Mouse (Mus musculus) ovary, adult 18-20 months (tissue): ENCODE data around the gene Plaa.
A peak's percentile ranks its signal among the peaks of the same experiment; 100 is the strongest.
"Not testable (repeated sequence)": the region's sequence is repeated elsewhere in the genome, so short reads cannot be mapped to it uniquely, and the experiment has no call there.

ENCODE experiments used
- DNase-seq: peaks from one replicate; pipeline ENCODE4 v3.0.0; 2022; ENCODE audit warnings: low spot score, mixed read lengths

The Plaa gene

DNA sequence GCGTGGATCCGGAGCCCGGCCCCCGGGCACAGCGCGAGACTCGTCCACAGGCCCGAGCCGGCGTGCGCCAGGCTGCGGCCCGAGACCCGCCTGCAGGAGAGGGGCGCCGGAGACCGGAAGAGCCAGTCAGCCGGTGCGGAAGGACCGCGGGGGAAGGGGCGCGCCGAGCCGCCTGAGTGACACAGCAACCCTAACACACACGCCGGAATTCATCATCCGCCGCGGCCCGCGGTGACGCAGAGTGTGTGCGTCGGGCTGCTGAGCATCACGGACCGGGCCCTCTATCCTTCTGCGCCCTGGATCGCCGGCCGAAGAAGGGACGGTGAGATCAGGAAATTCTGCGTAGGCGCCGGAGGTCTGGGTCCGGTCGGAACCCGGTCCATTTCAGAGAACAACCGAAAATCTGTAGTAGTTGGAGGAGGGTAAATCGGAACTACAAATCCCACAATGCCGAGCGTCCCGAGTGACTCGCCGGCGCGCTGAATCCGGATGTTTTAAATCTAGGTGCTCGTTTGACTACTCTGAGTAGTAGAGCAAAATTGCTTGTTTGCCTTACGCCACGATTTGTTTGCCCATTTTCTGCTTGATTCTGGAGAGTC lies at the start of gene Plaa:
Gene Plaa, minus strand, starts transcription at position 214 of the 599 bp plus-strand sequence.
- DNase-seq = peak; percentile 84

DNA sequence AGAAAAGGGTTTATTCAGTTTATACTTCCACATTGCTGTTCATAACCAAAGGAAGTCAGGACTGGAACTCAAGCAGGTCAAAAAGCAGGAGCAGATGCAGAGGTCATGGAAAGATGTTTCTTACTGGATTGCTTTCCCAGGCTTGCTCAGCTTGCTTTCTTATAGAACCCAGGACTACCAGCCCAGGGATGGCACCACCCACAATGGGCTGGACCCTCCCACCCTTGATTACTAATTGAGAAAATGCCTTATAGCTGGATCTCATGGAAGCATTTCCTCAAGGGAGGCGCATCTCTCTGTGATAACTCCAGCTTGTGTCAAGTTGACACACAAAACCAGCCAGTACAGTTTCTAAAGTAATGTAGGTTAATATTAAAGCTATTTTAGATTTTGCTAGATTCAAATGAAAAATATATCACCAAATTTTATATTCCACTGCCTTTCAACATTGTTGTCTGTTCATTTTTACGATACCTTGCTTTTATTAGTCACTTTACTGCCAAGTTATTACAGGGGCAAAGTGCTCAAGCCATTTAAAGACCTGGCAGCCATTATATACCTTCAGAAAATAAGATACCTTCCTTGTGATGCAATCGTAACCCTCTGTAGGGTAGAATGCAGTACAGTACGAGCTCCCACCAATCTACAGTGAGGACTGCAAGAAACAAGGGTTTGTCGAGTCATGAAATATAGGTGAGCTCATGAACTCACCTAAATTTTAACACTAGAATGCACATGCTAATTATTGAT lies 47.6 kb upstream of the Plaa start:
- not testable (repeated sequence) for DNase-seq

DNA sequence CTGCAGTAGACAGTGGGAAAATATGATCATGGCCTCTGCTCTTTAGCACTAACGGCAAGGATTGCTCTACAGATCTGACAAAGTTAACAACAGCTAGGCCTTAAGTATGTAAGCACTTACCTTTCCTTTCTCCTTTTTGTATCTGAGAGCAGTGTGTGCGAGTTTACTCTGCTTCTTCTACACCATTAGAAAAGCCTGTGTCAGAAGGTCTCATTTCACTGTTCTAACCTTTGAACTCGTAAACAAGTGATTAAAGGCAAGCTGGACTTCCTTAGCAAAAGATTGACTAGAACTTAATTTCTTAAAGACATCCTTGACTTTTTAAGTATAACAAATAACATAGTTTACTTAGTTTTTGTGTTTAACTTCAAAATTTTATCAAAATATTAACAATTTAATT lies 46.9 kb upstream of the Plaa start, which contains the start of gene Lrrc19:
Gene Lrrc19, minus strand, starts transcription at position 225 of the 400 bp plus-strand sequence.
- no peak for DNase-seq

DNA sequence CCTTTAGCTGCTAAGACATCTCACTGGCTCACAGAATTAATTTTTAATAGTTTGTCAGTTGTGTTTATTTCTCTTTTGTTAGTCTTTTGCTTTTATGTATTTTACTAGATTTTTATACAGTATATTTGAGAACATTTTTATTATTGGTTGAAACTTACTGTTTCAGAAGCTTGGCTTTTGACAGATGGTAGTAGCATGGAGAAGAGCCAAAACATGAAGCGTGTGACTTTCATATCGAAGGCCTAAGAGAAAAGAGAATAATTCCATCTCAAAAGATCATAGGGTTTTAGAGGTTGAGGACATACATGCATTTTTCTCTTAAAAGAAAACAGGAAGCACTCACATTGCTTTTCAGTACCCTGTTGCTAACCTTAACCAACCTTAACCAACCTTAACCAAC lies 40.1 kb upstream of the Plaa start:
- no peak for DNase-seq

DNA sequence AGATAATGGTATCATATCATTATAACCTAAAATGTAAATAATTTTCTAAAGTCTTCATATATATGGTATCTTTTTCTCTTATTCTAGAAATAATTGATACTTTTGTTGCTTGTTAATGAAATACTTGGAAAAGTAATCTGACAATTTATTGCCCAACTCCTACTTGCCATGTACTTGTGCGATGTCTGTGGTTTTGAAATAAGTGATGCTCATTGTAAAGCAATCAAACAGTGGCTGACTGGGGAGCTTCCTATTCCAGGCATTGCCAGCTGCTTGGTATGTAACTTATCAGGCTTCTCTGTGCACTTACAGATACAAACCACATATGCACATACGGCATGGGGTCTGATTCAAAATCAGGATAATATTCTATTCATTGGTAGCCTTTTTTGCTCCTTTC lies 17.0 kb upstream of the Plaa start:
- DNase-seq = no peak

DNA sequence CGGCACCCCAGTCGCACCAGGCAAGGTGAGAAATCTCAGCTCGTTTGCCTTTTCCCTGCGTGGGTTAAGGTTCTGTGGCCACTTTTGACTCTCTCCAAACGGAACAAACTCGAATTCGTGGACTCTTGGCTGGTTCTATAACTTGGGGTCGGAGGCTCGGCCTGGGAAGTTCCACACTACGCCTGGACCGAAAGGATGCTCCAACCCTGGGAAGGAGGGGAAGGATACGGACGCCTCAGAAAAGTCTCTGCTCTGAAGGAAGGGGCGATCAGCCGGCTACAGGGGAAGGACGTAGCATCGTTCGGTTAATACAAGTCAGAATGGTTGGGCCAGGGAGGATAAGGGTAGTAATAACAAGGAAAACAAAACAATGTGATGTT lies 11.6 kb upstream of the Plaa start:
- DNase-seq = no peak

DNA sequence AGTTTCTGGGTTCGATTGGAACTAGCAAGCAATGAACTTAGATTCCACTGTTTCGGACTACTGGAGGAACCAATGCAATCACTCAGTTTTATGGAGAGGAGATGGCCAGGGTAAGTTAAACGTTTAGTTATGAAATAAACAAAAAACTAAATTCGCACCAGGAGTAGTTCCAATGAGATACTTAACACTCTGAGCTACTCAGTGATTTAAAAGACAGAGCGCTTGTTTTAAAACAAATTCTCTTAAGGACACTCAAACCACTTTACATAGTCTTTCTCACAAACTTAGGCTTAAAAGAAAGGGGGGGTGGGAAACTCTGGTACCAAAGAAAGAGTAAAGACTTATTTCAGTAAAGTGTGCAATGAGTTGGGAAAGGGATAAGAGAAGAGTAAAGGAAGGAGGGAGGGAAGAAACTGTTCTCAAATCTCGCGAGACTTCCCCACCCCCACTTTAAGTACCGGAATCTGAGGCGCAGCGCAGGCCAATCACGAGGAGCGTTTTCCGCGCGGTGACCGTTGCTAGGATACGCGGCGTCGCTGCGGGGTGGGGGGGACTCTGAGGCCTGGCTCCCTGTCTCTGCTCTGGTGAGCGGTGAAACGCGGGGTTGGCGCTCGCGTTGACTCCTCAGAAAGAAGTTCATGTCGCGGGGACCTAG lies 11.1 kb upstream of the Plaa start, which contains the start of gene Ift74:
Gene Ift74, plus strand, starts transcription at position 520 of the 655 bp plus-strand sequence.
- peak; percentile 91 for DNase-seq

DNA sequence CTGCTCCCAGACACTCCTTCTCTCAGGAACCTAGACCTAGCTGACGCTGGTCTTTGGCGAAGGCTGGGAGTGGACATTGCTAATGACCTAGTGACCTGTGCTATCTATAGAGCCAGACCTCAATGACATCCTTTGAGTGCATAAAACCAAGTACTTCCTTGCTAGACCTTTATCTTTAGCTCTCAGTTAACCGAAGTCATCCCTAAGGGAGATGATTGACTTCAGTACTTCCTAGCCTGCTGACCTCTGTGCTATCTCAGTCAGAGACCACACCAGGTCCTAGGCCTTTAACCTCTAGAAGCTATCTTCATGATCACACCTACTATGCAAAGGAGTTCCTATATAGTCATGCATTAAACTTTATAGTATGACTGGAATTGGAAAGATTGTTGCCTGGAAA lies 7.3 kb upstream of the Plaa start:
- no peak for DNase-seq

DNA sequence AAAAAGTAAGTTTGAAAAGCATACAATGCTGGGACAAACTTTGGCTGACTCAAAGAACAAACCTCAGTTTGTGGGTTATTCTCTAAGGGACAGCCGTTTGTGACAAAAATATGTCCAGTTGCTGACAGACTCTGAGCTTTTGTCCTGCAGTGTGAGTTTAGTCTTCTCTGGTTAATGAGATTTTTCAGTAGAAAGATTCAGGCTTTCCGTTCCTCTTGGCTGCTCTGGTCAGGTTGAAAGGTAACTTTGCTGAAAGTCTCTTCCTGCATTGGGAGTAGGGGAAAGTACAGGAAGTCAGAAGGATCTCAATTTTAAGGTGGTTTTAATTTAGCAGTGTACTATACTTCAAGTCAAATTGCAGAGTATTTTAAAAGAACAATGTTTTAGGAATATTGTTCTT lies 2.5 kb upstream of the Plaa start:
- DNase-seq = no peak

DNA sequence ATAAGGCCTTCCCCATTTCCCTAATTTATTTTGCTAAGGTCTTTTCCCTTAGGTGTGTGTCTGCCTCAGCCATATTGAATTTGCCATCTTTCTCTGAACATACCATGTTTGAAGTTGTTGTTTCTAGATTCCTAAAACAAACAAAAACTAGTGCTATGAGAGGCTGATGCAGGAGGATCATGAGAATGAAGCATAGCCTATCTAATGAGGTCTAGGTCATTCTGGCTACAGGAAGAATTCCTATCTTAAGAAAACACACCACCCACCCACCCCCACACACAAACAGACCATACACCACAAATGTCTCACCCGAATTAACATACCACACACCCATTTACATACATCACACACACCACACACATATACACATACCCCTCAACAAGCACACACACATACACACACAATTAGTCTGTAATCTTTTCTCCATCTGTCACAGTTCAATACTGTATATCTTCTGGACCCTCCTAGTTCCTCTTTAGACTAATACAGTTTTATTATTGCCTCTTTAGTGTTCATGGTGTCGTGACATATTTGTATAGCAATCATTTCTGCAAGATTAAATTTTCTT lies 1.5 kb upstream of the Plaa start:
- DNase-seq = no peak

DNA sequence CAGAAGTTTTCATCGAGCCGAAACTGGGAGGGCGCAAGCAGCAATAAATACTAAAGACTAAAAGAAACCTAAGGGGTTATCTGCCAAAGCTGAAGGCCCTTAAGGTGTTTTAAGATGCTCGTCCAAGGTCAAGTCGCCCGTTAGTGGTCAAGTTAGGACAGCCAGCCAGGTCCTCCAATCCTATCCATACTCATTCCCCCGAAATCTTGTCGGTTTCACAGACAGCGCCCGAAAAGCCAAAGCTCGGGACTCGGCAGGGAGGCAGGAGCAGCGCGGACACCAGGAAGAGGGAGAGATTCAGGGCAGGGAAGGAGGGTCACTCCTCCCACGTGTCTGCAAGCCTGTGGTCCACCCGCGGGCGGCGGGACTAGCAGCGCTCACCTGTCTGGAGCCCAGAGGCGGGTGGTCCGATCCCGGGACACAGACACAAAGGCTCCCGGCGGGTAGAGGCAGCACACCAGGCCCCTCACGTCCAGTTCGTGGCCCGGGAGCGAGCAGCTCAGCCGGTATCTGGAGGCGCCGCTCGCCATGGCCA lies 481 bp downstream of the Plaa start:
- no peak for DNase-seq

DNA sequence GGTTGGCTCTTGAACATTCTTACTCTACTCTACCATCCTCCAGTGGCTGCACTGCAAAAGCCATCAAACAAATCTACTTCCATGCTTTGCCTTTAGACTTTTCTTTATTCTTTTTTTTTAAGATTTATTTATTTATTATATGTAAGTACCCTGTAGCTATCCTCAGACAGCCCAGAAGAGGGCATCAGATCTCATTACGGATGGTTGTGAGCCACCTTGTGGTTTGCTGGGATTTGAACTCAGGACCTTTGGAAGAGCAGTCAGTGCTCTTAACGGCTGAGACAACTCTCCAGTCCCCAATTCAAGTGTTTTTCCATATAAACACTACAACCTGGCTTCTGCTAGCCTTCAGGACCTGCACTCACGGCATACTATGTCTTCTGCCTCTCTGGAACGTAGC lies 1.6 kb downstream of the Plaa start:
- DNase-seq = no peak

DNA sequence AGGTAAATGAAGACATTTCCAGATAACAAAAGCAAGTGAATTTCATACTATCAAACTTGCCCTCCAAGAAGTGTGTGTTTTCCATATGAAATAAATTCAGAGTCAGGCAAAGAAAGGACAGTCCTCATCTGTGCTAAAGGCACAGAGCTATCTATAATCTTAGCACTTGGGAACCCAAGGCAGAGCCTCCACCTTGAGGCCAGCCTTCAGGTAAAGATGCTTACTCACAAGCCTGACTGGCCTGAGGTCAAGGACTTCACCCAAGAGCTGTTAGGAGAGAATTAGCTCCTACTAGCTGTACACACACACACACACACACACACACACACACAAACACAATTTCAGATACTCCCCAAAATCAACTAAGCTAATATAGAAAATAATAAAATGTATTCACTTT lies 10.3 kb downstream of the Plaa start:
- DNase-seq = no peak

DNA sequence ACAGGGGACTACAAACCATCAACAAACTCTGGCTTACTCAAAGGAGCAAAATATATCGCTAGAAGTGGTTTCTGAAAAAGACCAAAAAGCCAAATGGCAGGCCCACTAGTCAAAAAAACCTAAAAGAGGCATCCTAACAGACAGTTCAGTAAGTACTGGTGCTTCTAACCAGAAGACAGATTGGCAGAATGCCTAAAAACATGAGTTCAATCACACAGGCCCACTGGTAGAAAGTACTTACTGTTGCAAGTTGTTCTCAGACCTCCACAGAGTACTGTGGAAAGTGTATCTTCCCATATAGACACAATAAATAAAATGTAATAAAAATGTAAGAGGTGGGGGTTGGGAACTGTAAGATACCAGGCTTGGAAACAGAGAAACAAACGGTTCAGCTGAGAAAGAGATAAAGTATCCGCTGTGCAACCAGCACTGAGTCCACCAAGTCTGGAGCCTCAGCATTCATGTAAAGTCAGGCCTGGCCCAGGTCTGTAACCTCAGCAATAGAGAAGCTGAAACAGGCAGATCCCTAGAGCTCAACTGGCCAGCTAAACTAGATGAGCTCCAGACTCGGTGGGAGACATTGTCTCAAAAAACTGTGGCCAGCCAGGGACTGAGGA lies 11.2 kb downstream of the Plaa start:
- no peak for DNase-seq

DNA sequence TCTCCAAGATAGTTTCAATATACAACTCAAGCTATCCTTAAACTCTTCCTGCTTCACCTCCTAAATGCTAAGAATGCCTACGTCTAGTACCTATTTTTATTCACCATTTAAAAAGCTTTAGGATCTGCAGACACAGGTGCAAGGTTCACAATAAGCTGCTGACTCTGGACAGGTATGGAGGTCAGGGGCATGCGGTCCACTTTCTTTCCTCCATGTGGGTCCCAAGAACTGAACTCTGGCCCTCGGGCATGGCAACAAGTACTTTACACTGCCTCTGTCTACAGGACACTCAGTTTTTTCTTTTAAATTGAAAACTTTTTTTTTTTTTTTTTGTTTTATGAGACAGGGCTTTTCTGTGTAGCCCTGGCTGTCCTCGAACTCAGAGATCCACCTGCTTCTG lies 30.4 kb downstream of the Plaa start:
- no peak for DNase-seq

DNA sequence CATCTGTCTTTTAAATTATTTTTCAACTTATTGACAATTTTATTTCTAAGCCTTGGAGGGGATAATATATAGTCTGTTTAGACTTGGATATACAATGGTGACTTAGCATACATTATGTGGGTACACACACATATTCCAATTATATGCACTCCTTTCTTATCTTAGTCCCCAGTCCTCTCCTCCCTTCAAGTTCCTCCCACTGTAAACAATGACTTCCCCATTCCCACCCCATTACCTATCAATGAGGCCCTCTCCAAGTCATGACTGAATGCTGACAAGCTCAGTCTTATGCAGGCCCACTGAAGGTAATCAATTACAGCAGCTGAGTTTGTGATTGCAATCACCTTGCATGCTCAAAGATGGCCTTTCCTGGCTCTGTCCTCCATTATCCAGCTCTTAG lies 38.7 kb downstream of the Plaa start:
- DNase-seq = no peak

DNA sequence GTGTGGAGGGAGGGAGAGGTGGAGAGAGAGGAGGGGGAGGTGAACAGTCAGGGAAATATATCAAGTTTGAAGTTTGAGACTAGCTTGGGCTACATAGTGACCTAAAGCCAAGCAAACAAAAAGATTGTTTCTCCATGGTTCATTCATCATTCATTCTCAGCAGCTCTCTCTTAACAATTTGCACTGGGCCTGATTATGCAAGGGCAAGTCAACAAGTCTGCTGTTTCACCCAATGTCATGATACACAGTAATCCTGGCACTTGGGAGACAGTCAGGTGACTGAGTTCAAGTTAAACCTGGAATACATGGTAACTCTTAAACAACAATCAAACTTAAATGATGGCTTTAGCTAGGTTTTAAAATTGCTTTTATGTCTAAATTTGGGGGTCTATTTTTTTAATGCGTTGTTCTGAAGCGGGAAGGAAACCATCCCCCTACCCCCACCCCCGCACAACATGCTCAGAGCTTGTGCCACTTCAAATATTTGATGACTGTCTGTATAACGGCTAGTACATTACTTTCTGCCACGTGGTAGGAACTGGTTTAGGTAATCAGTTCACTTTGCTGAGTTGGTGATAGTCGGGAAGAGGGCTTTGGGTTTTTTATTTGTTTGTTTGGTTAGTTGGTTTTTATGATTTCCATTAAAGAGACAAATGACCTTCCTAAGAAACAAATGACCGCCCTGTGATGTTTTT lies 40.9 kb downstream of the Plaa start:
- no peak for DNase-seq

DNA sequence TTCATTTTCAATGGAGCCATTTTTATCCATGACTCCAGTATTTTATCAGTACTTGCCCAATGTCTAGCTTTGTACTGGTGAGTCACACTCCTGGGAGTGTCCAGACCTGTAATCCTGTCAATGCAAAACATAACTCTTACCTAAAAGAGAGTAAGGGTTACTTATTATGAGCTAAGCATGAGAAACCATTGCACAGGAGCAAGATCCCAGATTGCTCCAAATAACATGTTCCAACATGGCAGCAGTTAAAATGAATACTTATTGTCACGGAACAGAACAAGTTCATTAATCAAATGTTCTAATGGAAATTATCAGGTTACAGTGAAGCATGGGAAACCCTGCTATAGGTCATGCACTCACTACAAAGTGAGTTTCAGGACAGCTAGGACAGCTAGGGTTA lies 42.7 kb downstream of the Plaa start:
- no peak for DNase-seq

DNA sequence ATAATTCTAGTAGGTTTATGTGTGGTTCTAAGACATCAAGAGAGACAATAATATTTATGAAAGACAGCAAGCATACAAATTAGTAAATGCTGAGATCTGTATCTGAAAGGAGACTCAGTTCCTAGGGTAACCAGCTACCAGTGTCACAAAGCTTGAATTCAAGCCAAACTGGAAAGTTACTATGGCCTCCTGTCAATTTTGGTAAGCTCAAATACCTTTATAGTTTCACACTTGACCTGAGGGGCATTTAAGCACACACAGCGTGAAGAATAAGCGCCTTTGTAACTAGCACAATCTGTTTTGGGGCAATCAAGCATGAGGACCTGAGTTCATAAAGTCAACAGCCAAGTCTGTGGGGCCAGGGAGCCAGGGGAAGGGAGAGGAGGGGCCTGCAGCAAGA lies 43.8 kb downstream of the Plaa start:
- no peak for DNase-seq

DNA sequence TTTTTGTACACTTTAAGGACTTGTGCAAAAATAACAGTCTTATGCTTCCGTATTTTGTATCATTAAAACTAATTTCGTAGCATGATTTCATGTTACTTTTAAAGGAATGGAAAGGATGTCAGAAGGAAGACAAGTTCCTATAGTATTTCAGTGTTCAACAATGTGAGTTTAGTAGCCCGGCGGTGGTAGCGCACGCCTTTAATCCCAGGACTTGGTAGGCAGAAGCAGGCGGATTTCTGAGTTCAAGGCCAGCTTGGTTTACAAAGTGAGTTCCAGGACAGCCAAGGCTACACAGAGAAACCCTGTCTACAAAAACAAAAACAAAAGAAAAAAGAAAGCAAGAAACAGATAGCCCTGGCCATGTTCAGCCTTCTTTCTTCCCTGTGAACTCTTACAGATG lies 45.9 kb downstream of the Plaa start:
- DNase-seq = no peak

DNA sequence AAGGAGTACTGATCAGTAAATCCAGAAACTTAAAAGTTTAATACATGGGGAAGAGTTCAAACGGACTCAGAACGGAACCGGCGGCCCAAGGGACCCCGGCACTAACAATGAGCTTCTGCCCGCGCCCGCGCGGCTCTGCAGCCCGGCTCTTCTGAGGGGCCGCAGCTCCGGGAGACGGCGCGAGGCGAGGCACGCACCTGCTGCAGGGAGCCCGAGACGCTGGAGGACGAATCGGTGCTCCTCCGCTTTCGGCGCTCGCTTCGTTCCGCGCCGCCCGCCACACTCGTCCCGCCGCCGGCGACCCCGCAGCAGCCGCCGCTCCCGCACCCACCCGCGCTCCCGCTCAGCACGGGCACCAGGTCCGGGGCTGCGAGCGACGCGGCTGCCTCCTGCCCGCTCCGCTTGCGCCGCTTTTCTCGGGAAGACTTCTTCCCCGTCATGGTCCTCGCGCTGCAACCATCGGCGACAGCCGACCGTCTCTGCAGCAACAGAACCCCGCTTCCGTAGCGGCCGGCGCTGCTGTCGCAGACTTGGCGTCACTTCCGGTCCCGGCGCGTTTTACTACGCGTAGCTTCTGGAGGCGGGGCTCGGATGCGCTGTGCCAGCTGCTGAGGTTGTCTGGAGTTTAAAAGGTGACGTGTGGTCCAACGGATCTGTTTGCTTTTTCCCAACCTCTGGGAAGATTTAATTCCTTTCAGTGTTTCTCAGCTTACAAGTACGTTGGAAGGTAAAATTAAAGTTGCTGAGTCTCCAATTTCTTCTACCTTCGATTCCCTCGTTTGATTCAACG lies 46.6 kb downstream of the Plaa start, which contains the start of the genes Gm10306 and Caap1:
Gene Gm10306, plus strand, starts transcription at position 282 of the 790 bp plus-strand sequence.
Gene Caap1, minus strand, starts transcription at position 532 of the 790 bp plus-strand sequence.
- peak; percentile 82 for DNase-seq
